Comparison of ENCODE assay signal across 8 mouse cellular contexts in genomic region chr5:8659911-8660737, GRCm38 (mm10). TPM values are rescaled to one million over a fixed set of nuclear protein-coding genes. Genes with fewer than 3 reads are reported as not detected.
A peak's percentile ranks its signal among the peaks of the same experiment; 100 is the strongest.
DNase-seq lines count a peak whose midpoint lies in the region; ATAC-seq lines count a peak whose summit lies in the region.

Gene Abcb1a, plus strand, starts transcription at chr5:8660077.

- 8% methylated on average over 37 of the region's 37 CpGs for WGBS in forebrain, embryonic 16.5 days
- WGBS in hindbrain, embryonic 10.5 days, result 9% methylated on average over 37 of the region's 37 CpGs

- H3K4me3 ChIP-seq in forebrain, embryonic 16.5 days (replicated peaks; ENCODE audit: low read length), result peak within 1 kb of the TSS; percentile 36
- H3K4me3 ChIP-seq in hindbrain, embryonic 10.5 days, result peak within 1 kb of the TSS; percentile 59

- no peak within 1 kb of the TSS for H3K27ac ChIP-seq in forebrain, embryonic 16.5 days (ENCODE audit: low read length)
- H3K27ac ChIP-seq in hindbrain, embryonic 10.5 days, result no peak within 1 kb of the TSS

- H3K36me3 ChIP-seq in forebrain, embryonic 16.5 days (ENCODE audit: control insufficient read depth, insufficient read depth), result no peaks in the 10 kb centered on the region
- no peaks in the 10 kb centered on the region for H3K36me3 ChIP-seq in hindbrain, embryonic 10.5 days

- peaks cover 10% of the 10 kb centered on the region for H3K4me1 ChIP-seq in forebrain, embryonic 16.5 days (replicated peaks; ENCODE audit: control insufficient read depth, insufficient read depth, low read length)
- H3K4me1 ChIP-seq in hindbrain, embryonic 10.5 days (replicated peaks), result peaks cover 9% of the 10 kb centered on the region

- peak; percentile 69 for ATAC-seq in forebrain, embryonic 16.5 days

- peak within 1 kb of the TSS; percentile 57 for H3K4me2 ChIP-seq in forebrain, embryonic 16.5 days (ENCODE audit: low read length)

- H3K9me3 ChIP-seq in forebrain, embryonic 16.5 days (ENCODE audit: control insufficient read depth, low read length), result no peaks in the 10 kb centered on the region
- no peaks in the 10 kb centered on the region for H3K9me3 ChIP-seq in hindbrain, embryonic 10.5 days

- peak; percentile 40 for DNase-seq in Muller cell, postnatal 12 days (ENCODE audit: inconsistent ontology term)
- peak; percentile 12 for DNase-seq in adrenal gland, postnatal 4 days (ENCODE audit: low spot score in 2 of 2)
- DNase-seq in hindbrain, embryonic 10.5 days (ENCODE audit: low spot score), result peak; percentile 30
- peak; percentile 4 to 6 for DNase-seq in layer of hippocampus, postnatal 25 days (ENCODE audit: extremely low spot score in 1 of 2, low spot score in 1 of 2)
- DNase-seq in lung, postnatal 25 days (ENCODE audit: low spot score), result peak; percentile 43
- peak; percentile 46 for DNase-seq in retina, postnatal 1 day
- DNase-seq in urinary bladder, postnatal 25 days (ENCODE audit: low spot score), result peak; percentile 5

- H3K27me3 ChIP-seq in forebrain, embryonic 16.5 days (replicated peaks; ENCODE audit: control insufficient read depth, insufficient read depth, low read length), result no peaks in the 10 kb centered on the region
- H3K27me3 ChIP-seq in hindbrain, embryonic 10.5 days (ENCODE audit: insufficient read depth, poor library complexity, severe bottlenecking), result peaks cover 3% of the 10 kb centered on the region; the same call in 1 of the 2 replicates

- 0 out of 2 replicates have a peak within 1 kb of the TSS, but pooled peaks have one; percentile 3 for H3K9ac ChIP-seq in forebrain, embryonic 16.5 days (replicated peaks; ENCODE audit: low read depth, low read length)

RNA-seq across cellular contexts. Expression of gene Abcb1a, which starts in this region (rescaled TPM):
- total RNA-seq in adrenal gland, postnatal 4 days (2021), result 10 to 100 TPM; 11.5 to 11.9 TPM
- polyA plus RNA-seq in forebrain, embryonic 16.5 days (2015; fragmentation: Nextera tagmentation; extraction: Ambion mirVana), result 1.4 and 2.0 TPM in 2 replicates
- polyA plus RNA-seq in hindbrain, embryonic 10.5 days (2016; fragmentation: Nextera tagmentation; extraction: Ambion mirVana), result 0.22 and 0.26 TPM in 2 replicates
- total RNA-seq in layer of hippocampus, postnatal 25 days (2021), result 10 to 100 TPM; 16.6 to 17.8 TPM

Comparison
In these comparisons a context has a peak if more than half of its experiments do, and no peak if none do; other contexts are left out.
1. Peak in DNase-seq and H3K4me3 ChIP-seq in hindbrain, embryonic 10.5 days; RNA of the gene not detected or under 1 TPM.